Mouse (Mus musculus) heart, postnatal 0 days (tissue): ENCODE measurements at regions not wholly inside any gene's neighbourhood (a gene's known extent, or its start where the extent isn't known, plus 50 kb on each side); places are given as distances from the start of the nearest gene placed in this dataset.

Source experiments
- CTCF ChIP-seq: IDR thresholded peaks from 2 replicates; pipeline ENCODE4 v1.5.1; 2016; ENCODE audit warnings: antibody characterized with exemption, control low read depth, low read depth
- EP300 ChIP-seq: IDR thresholded peaks from 2 replicates; pipeline ENCODE4 v1.6.1; 2016; ENCODE audit warnings: antibody characterized with exemption, low read depth

- TF ChIP-seq CTCF (no peak), EP300 (no peak)
Observed at GRCm38 (mm10) chr19:14725329-14725728, 127.5 kb upstream of the Tle4 start.
